Mouse (Mus musculus) ovary, adult 18-20 months (tissue): ENCODE measurements around the gene Tigit.

Experiments
- DNase-seq: peaks from one replicate; pipeline ENCODE4 v3.0.0; 2022; ENCODE audit warnings: low spot score, mixed read lengths

Tigit gene

DNA sequence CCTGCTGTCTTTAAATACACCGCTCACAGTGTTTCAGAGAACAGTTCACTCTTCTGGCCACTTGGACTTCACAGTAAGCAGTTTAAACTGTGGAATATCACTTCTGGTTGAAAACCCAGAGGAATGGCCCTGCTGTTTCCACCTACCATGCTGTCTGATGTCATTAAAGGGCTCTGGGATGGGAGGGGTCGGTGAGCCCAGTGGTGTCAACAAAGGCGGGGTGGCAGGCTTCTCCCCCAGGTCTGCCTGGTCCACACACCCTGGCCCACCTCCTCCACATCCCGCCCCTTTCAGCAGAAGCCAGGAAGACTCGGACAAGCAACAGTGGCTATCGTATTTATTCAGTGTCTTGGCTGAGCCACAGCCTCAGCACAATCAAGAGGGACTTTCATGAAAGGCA lies 44.7 kb downstream of the Tigit start:
- DNase-seq, result no peak

DNA sequence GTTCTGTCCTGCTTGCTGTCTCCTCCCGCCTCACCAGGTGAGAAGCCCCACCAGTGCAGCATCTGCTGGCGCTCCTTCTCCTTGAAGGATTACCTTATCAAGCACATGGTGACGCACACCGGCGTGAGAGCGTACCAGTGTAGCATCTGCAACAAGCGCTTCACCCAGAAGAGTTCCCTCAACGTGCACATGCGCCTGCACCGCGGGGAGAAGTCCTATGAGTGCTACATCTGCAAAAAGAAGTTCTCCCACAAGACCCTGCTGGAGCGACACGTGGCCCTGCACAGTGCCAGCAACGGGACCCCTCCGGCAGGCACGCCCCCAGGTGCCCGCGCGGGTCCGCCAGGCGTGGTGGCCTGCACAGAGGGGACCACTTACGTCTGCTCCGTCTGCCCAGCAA lies 45.7 kb downstream of the Tigit start:
- DNase-seq, result no peak

DNA sequence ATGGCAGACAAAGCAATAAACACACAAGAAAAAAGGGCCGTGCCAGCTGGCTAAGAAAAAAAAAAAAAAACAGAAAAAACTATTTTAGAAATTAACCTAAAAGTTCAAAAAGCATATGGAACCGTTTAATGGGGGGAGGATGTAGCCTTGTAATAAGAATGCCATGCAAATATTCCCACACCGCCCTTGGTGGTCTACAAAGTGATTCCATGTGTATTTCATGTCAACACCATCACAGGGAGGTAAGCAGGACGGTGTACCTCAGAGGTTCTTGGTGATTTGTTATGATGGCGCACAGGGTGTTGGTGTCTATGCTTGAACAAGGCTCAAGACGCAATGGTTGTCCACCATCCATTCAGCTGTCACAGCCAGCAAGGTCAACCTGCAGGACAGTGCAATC lies 46.6 kb downstream of the Tigit start:
- no peak for DNase-seq

DNA sequence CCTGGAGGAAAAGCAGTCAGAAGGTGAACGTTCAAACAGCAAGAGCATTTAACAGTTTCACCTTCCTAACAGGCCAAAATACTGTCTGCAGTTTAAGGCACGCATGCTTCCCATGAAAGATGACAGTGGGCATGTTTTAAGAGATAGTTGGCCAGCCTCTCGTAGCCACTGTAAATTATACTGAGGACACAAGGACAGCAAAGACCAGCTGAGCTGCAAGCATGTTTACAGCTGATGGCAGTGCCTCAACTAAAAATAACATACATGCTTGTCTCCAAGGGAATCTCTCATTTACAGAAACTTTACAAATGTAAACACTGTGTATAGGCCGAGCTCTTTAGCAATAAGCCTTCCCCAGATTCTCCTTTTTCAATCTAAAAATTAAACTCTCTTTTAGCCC lies 47.6 kb downstream of the Tigit start:
- DNase-seq, result no peak

- DNase-seq, result no peak
Measured at GRCm38 (mm10) chr16:43610375-43610774, 53.6 kb downstream of the Tigit start.

- no peak for DNase-seq
Measured at GRCm38 (mm10) chr16:43608066-43608465, 55.9 kb downstream of the Tigit start.

- no peak for DNase-seq
Measured at GRCm38 (mm10) chr16:43607086-43607485, 56.9 kb downstream of the Tigit start.

DNA sequence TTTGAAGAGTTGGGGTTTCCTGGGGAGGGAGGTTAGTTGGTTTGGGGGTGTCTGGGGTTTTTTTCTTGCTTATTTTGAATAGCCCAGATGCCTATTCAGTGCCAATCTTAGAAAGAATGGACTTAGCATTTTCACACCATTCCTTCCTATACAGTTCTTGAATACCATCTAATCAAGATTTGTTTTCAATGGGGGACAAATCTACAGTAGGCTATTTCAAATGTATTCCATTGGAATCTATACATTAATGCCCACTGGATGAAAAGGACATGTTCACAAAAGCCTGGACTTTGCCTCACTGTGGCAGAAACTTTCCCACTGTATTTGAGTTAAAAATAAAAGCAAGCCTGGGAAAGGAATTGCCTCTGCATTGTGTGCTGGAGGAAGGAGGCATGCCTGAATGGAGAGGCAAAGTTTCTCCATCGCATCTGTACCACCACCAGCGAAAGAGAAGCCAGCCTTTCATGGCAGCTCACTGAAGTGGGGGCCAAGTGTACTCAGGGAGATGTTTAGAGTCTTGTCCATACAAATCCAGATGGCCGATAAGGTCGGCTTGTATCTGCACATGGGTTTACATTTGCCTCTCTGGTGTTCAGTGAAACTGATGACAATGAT lies 59.4 kb downstream of the Tigit start:
- no peak for DNase-seq

DNA sequence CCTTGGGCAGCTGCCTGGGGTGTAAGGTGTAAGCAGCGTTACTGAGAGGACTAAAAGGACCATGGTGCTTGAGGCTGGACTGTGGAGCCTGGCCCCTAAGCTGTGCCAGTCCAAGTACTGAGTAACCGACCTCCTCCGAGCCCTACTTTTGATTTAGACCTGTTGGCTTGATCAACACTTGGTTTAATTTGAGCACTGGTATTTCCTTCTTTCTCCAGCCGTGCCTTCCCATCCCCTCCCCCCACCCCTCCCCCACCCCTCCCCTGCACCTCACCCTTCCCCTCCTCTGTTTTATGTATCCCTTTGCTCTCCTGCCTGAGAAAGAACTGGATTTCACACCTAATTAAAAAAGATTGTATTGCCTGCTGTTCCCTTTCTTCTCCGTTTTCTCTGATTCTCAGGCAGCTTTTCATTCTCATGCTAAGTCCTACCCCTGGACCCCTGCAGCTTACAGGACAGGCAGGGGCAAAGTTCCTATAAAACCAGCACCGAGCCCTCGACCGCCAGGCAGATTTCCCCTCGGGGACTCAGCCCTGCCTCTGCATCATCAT lies 60.3 kb downstream of the Tigit start:
- DNase-seq, result no peak

GRCm38 (mm10) chr16:43602573-43602972 lies 61.4 kb downstream of the Tigit start:
- DNase-seq, result no peak

- DNase-seq, result no peak
Measured at GRCm38 (mm10) chr16:43599707-43600106, 64.2 kb downstream of the Tigit start.
